ENCODE assay signal across 18 mouse cellular contexts in genomic region chr2:49997216-49997615, GRCm38 (mm10).
"Had no signal": no experiment of that assay in that cellular context is flagged by ENCODE, and none has a peak within 500 bp of the region (broad histone marks: within the 10 kb centered on the region; RNA-seq: fewer than 3 reads in every experiment).

No protein-coding gene starts in this region.

- H3K9ac ChIP-seq: limb, embryonic 12.5 days; limb, embryonic 15.5 days; liver, embryonic 14.5 days; liver, postnatal 0 days; lung, embryonic 14.5 days had no signal

- H3K9me3 ChIP-seq: limb, embryonic 12.5 days; limb, embryonic 15.5 days had no signal

- ATAC-seq: liver, postnatal 0 days; lung, postnatal 0 days had no signal

- H3K4me3 ChIP-seq: layer of hippocampus, adult 2 months; limb, embryonic 12.5 days; limb, embryonic 15.5 days had no signal

- H3K27ac ChIP-seq: layer of hippocampus, adult 2 months; limb, embryonic 12.5 days; limb, embryonic 15.5 days; liver, embryonic 14.5 days; macrophage had no signal

- H3K4me1 ChIP-seq: limb, embryonic 12.5 days; limb, embryonic 15.5 days had no signal

- H3K27me3 ChIP-seq: limb, embryonic 12.5 days; limb, embryonic 15.5 days had no signal

- H3K36me3 ChIP-seq: limb, embryonic 12.5 days; limb, embryonic 15.5 days had no signal

- H3K4me2 ChIP-seq: limb, embryonic 12.5 days; limb, embryonic 15.5 days; liver, embryonic 11.5 days; lung, embryonic 14.5 days had no signal

- DNase-seq: kidney, adult 18-20 months; kidney, adult 9 months; kidney, postnatal 14 days; kidney, postnatal 4 days; left cerebral cortex, postnatal 4 days; liver, postnatal 0 days; lung, embryonic 14.5 days; midbrain, embryonic 14.5 days; thymus, adult 2 months; thymus, postnatal 14 days; thymus, postnatal 4 days had no signal
